Mouse (Mus musculus): Measurements from ENCODE around the gene Ppp1r32. TPM values are rescaled to one million over a fixed set of nuclear protein-coding genes. Genes with fewer than 3 reads are reported as not detected.

Ppp1r32 gene
- polyA plus RNA-seq, 1 experiment, result 0.04 TPM

- no peaks in the 10 kb centered on the region for H3K79me2 ChIP-seq (ENCODE audit: control insufficient read depth, insufficient read depth)
- no peak overlapping the region for H3ac ChIP-seq (ENCODE audit: control insufficient read depth, insufficient read length, low read depth)
- H3K4me3 ChIP-seq (ENCODE audit: insufficient read depth, poor library complexity, severe bottlenecking), result no peak overlapping the region
- TF ChIP-seq MYOG (IDR thresholded peaks at IDR 0.05; ENCODE audit: control insufficient read depth, extremely low read depth, insufficient read length), result no peak
- no peak for TF ChIP-seq USF1 (IDR thresholded peaks at IDR 0.05; ENCODE audit: low read depth)
- no peak for TF ChIP-seq MYOD1 (IDR thresholded peaks at IDR 0.05; ENCODE audit: control insufficient read depth, insufficient read length, low read depth)
- no peak for TF ChIP-seq FOSL1 (IDR thresholded peaks at IDR 0.05; ENCODE audit: insufficient read depth, low read length, poor library complexity, severe bottlenecking)
- no peak for TF ChIP-seq MAX (IDR thresholded peaks at IDR 0.05)
- no peak for TF ChIP-seq CEBPB (IDR thresholded peaks at IDR 0.05; ENCODE audit: low read depth)
- TF ChIP-seq CTCF (IDR thresholded peaks at IDR 0.05; ENCODE audit: control insufficient read depth, insufficient read depth, insufficient read length), result no peak
- peaks cover 58% of the 10 kb centered on the region for H3K27me3 ChIP-seq (ENCODE audit: control insufficient read depth, insufficient read depth, insufficient read length)
- no peaks in the 10 kb centered on the region for H3K36me3 ChIP-seq (ENCODE audit: control insufficient read depth, insufficient read depth)
- H3K79me3 ChIP-seq (ENCODE audit: low read depth), result no peaks in the 10 kb centered on the region
Measured at GRCm38 (mm10) chr19:10473779-10474178, 8.9 kb downstream of the Ppp1r32 start.

- H3K79me3 ChIP-seq (ENCODE audit: low read depth), result no peaks in the 10 kb centered on the region
- no peak overlapping the region for H3K4me3 ChIP-seq (ENCODE audit: insufficient read depth, poor library complexity, severe bottlenecking)
- TF ChIP-seq MYOG (IDR thresholded peaks at IDR 0.05; ENCODE audit: control insufficient read depth, extremely low read depth, insufficient read length), result no peak
- no peak for TF ChIP-seq MYOD1 (IDR thresholded peaks at IDR 0.05; ENCODE audit: control insufficient read depth, insufficient read length, low read depth)
- no peak for TF ChIP-seq USF1 (IDR thresholded peaks at IDR 0.05; ENCODE audit: low read depth)
- TF ChIP-seq MAX (IDR thresholded peaks at IDR 0.05), result no peak
- TF ChIP-seq CEBPB (IDR thresholded peaks at IDR 0.05; ENCODE audit: low read depth), result no peak
- TF ChIP-seq CTCF (IDR thresholded peaks at IDR 0.05; ENCODE audit: control insufficient read depth, insufficient read depth, insufficient read length), result no peak
- TF ChIP-seq FOSL1 (IDR thresholded peaks at IDR 0.05; ENCODE audit: insufficient read depth, low read length, poor library complexity, severe bottlenecking), result no peak
- H3K36me3 ChIP-seq (ENCODE audit: control insufficient read depth, insufficient read depth), result no peaks in the 10 kb centered on the region
- H3K27me3 ChIP-seq (ENCODE audit: control insufficient read depth, insufficient read depth, insufficient read length), result peaks cover 51% of the 10 kb centered on the region
- no peaks in the 10 kb centered on the region for H3K79me2 ChIP-seq (ENCODE audit: control insufficient read depth, insufficient read depth)
- H3ac ChIP-seq (ENCODE audit: control insufficient read depth, insufficient read length, low read depth), result no peak overlapping the region
Measured at GRCm38 (mm10) chr19:10472958-10473357, 9.8 kb downstream of the Ppp1r32 start.

- no peak overlapping the region for H3ac ChIP-seq (ENCODE audit: control insufficient read depth, insufficient read length, low read depth)
- H3K4me3 ChIP-seq (ENCODE audit: insufficient read depth, poor library complexity, severe bottlenecking), result no peak overlapping the region
- H3K79me3 ChIP-seq (ENCODE audit: low read depth), result no peaks in the 10 kb centered on the region
- peaks cover 30% of the 10 kb centered on the region for H3K27me3 ChIP-seq (ENCODE audit: control insufficient read depth, insufficient read depth, insufficient read length)
- TF ChIP-seq USF1 (IDR thresholded peaks at IDR 0.05; ENCODE audit: low read depth), result no peak
- TF ChIP-seq CEBPB (IDR thresholded peaks at IDR 0.05; ENCODE audit: low read depth), result no peak
- no peak for TF ChIP-seq MYOD1 (IDR thresholded peaks at IDR 0.05; ENCODE audit: control insufficient read depth, insufficient read length, low read depth)
- TF ChIP-seq FOSL1 (IDR thresholded peaks at IDR 0.05; ENCODE audit: insufficient read depth, low read length, poor library complexity, severe bottlenecking), result no peak
- no peak for TF ChIP-seq MYOG (IDR thresholded peaks at IDR 0.05; ENCODE audit: control insufficient read depth, extremely low read depth, insufficient read length)
- no peak for TF ChIP-seq CTCF (IDR thresholded peaks at IDR 0.05; ENCODE audit: control insufficient read depth, insufficient read depth, insufficient read length)
- no peak for TF ChIP-seq MAX (IDR thresholded peaks at IDR 0.05)
- no peaks in the 10 kb centered on the region for H3K36me3 ChIP-seq (ENCODE audit: control insufficient read depth, insufficient read depth)
- H3K79me2 ChIP-seq (ENCODE audit: control insufficient read depth, insufficient read depth), result no peaks in the 10 kb centered on the region
Measured at GRCm38 (mm10) chr19:10469171-10469658, 13.5 kb downstream of the Ppp1r32 start.

- H3K36me3 ChIP-seq (ENCODE audit: control insufficient read depth, insufficient read depth), result no peaks in the 10 kb centered on the region
- TF ChIP-seq MAX (IDR thresholded peaks at IDR 0.05), result no peak
- TF ChIP-seq MYOD1 (IDR thresholded peaks at IDR 0.05; ENCODE audit: control insufficient read depth, insufficient read length, low read depth), result no peak
- no peak for TF ChIP-seq MYOG (IDR thresholded peaks at IDR 0.05; ENCODE audit: control insufficient read depth, extremely low read depth, insufficient read length)
- no peak for TF ChIP-seq CTCF (IDR thresholded peaks at IDR 0.05; ENCODE audit: control insufficient read depth, insufficient read depth, insufficient read length)
- no peak for TF ChIP-seq CEBPB (IDR thresholded peaks at IDR 0.05; ENCODE audit: low read depth)
- no peak for TF ChIP-seq FOSL1 (IDR thresholded peaks at IDR 0.05; ENCODE audit: insufficient read depth, low read length, poor library complexity, severe bottlenecking)
- TF ChIP-seq USF1 (IDR thresholded peaks at IDR 0.05; ENCODE audit: low read depth), result no peak
- no peak overlapping the region for H3K4me3 ChIP-seq (ENCODE audit: insufficient read depth, poor library complexity, severe bottlenecking)
- H3K79me2 ChIP-seq (ENCODE audit: control insufficient read depth, insufficient read depth), result no peaks in the 10 kb centered on the region
- no peaks in the 10 kb centered on the region for H3K79me3 ChIP-seq (ENCODE audit: low read depth)
- H3K27me3 ChIP-seq (ENCODE audit: control insufficient read depth, insufficient read depth, insufficient read length), result peaks cover 22% of the 10 kb centered on the region
- no peak overlapping the region for H3ac ChIP-seq (ENCODE audit: control insufficient read depth, insufficient read length, low read depth)
Measured at GRCm38 (mm10) chr19:10464427-10464826, 18.3 kb downstream of the Ppp1r32 start.

- Histone ChIP-seq H3K27me3 (ENCODE audit: control insufficient read depth, insufficient read depth, insufficient read length) (peaks cover 27% of the 10 kb centered on the region), H3ac (ENCODE audit: control insufficient read depth, insufficient read length, low read depth) (no peak overlapping the region), H3K79me2 (ENCODE audit: control insufficient read depth, insufficient read depth) (no peaks in the 10 kb centered on the region), H3K4me3 (ENCODE audit: insufficient read depth, poor library complexity, severe bottlenecking) (no peak overlapping the region), H3K79me3 (ENCODE audit: low read depth) (no peaks in the 10 kb centered on the region), H3K36me3 (ENCODE audit: control insufficient read depth, insufficient read depth) (no peaks in the 10 kb centered on the region)
- TF ChIP-seq USF1 (IDR thresholded peaks at IDR 0.05; ENCODE audit: low read depth) (no peak), FOSL1 (IDR thresholded peaks at IDR 0.05; ENCODE audit: insufficient read depth, low read length, poor library complexity, severe bottlenecking) (no peak), MAX (IDR thresholded peaks at IDR 0.05) (no peak), CTCF (IDR thresholded peaks at IDR 0.05; ENCODE audit: control insufficient read depth, insufficient read depth, insufficient read length) (no peak)
Measured at GRCm38 (mm10) chr19:10461584-10461983, 21.1 kb downstream of the Ppp1r32 start.

- H3K79me2 ChIP-seq (ENCODE audit: control insufficient read depth, insufficient read depth), result no peaks in the 10 kb centered on the region
- TF ChIP-seq CTCF (IDR thresholded peaks at IDR 0.05; ENCODE audit: control insufficient read depth, insufficient read depth, insufficient read length), result no peak
- TF ChIP-seq MAX (IDR thresholded peaks at IDR 0.05), result no peak
- TF ChIP-seq MYOG (IDR thresholded peaks at IDR 0.05; ENCODE audit: control insufficient read depth, extremely low read depth, insufficient read length), result no peak
- no peak for TF ChIP-seq CEBPB (IDR thresholded peaks at IDR 0.05; ENCODE audit: low read depth)
- no peak for TF ChIP-seq USF1 (IDR thresholded peaks at IDR 0.05; ENCODE audit: low read depth)
- TF ChIP-seq FOSL1 (IDR thresholded peaks at IDR 0.05; ENCODE audit: insufficient read depth, low read length, poor library complexity, severe bottlenecking), result no peak
- no peak for TF ChIP-seq MYOD1 (IDR thresholded peaks at IDR 0.05; ENCODE audit: control insufficient read depth, insufficient read length, low read depth)
- no peak overlapping the region for H3K4me3 ChIP-seq (ENCODE audit: insufficient read depth, poor library complexity, severe bottlenecking)
- H3ac ChIP-seq (ENCODE audit: control insufficient read depth, insufficient read length, low read depth), result no peak overlapping the region
- H3K27me3 ChIP-seq (ENCODE audit: control insufficient read depth, insufficient read depth, insufficient read length), result peaks cover 34% of the 10 kb centered on the region
- H3K36me3 ChIP-seq (ENCODE audit: control insufficient read depth, insufficient read depth), result no peaks in the 10 kb centered on the region
- no peaks in the 10 kb centered on the region for H3K79me3 ChIP-seq (ENCODE audit: low read depth)
Measured at GRCm38 (mm10) chr19:10459907-10460306, 22.8 kb downstream of the Ppp1r32 start.
